Comparison of ENCODE assay signal across 9 mouse cellular contexts in genomic region chr16:50841677-50842580, GRCm38 (mm10).
A peak's percentile ranks its signal among the peaks of the same experiment; 100 is the strongest.
DNase-seq lines count a peak whose midpoint lies in the region; ATAC-seq and TF ChIP-seq lines count a peak whose summit lies in the region.
"Had no signal": no experiment of that assay in that cellular context is flagged by ENCODE, and none has a peak within 500 bp of the region (broad histone marks: within the 10 kb centered on the region; RNA-seq: fewer than 3 reads in every experiment).

No protein-coding gene starts in this region.

- H3K9me3 ChIP-seq in ES-Bruce4 (replicated peaks; ENCODE audit: control insufficient read depth, insufficient read depth, low read length, poor library complexity, severe bottlenecking) = no peaks in the 10 kb centered on the region
- H3K9me3 ChIP-seq in embryonic facial prominence, embryonic 15.5 days (replicated peaks) = no peaks in the 10 kb centered on the region
- no peaks in the 10 kb centered on the region for H3K9me3 ChIP-seq in liver, postnatal 0 days (ENCODE audit: low read length)

- peak; percentile 83 to 88 for DNase-seq in heart, postnatal 10 days
- peak; percentile 69 to 76 for DNase-seq in kidney, postnatal 36 days
- peak; percentile 52 for DNase-seq in liver, postnatal 0 days
- DNase-seq in ovary, adult 18-20 months (ENCODE audit: low spot score) = peak; percentile 46
- DNase-seq in urinary bladder, postnatal 4 days (ENCODE audit: low spot score in 2 of 2) = peak; percentile 47 to 67

- no peak overlapping the region for H3K9ac ChIP-seq in ES-Bruce4 (ENCODE audit: low read depth, poor library complexity, severe bottlenecking)
- H3K9ac ChIP-seq in embryonic facial prominence, embryonic 15.5 days = no peak overlapping the region
- no peak overlapping the region for H3K9ac ChIP-seq in liver, postnatal 0 days (replicated peaks)

- H3K4me2 ChIP-seq in embryonic facial prominence, embryonic 15.5 days (replicated peaks) = peak overlapping the region; percentile 21; the same call in 1 of the 2 replicates
- no peak overlapping the region for H3K4me2 ChIP-seq in liver, postnatal 0 days (ENCODE audit: low read depth, low read length)

- 23% methylated on average over 15 of the region's 15 CpGs for WGBS in embryonic facial prominence, embryonic 15.5 days
- WGBS in liver, postnatal 0 days (ENCODE audit: insufficient replicate concordance) = 47% methylated on average over 15 of the region's 15 CpGs

- H3K4me3 ChIP-seq in ES-Bruce4 (ENCODE audit: low read depth, low read length) = no peak overlapping the region
- H3K4me3 ChIP-seq in bone marrow macrophage, adult 2 months (ENCODE audit: insufficient read depth, low read length) = no peak overlapping the region
- peak overlapping the region; percentile 18 for H3K4me3 ChIP-seq in embryonic facial prominence, embryonic 15.5 days (replicated peaks)
- H3K4me3 ChIP-seq in liver, postnatal 0 days (ENCODE audit: low read depth, low read length) = no peak overlapping the region

- H3K36me3 ChIP-seq in ES-Bruce4 (ENCODE audit: control insufficient read depth, insufficient read depth, low read length, poor library complexity, severe bottlenecking) = no peaks in the 10 kb centered on the region
- no peaks in the 10 kb centered on the region for H3K36me3 ChIP-seq in embryonic facial prominence, embryonic 15.5 days
- H3K36me3 ChIP-seq in liver, postnatal 0 days (replicated peaks; ENCODE audit: insufficient read depth, low read length) = no peaks in the 10 kb centered on the region

- intact Hi-C loops in heart, postnatal 10 days (cut with DNase I) = loop anchor here (5.0 kb wide), 1 partner anchor 475 kb away; no protein-coding TSS in a partner anchor

- TF ChIP-seq POLR2A in ES-Bruce4 (IDR thresholded peaks at IDR 0.05; ENCODE audit: insufficient read depth, low read length) = no peak
- TF ChIP-seq POLR2A in bone marrow macrophage, adult 2 months (IDR thresholded peaks at IDR 0.05; ENCODE audit: borderline replicate concordance, low read depth, low read length) = no peak

- H3K27ac ChIP-seq in ES-Bruce4 (ENCODE audit: insufficient read depth, low read length) = no peak overlapping the region
- H3K27ac ChIP-seq in bone marrow macrophage, adult 2 months (ENCODE audit: insufficient read depth, low read depth, low read length) = no peak overlapping the region
- H3K27ac ChIP-seq in embryonic facial prominence, embryonic 15.5 days (replicated peaks) = no peak overlapping the region
- no peak overlapping the region for H3K27ac ChIP-seq in liver, postnatal 0 days (ENCODE audit: low read depth)
- H3K27ac ChIP-seq: macrophage had no signal

- TF ChIP-seq CTCF in ES-Bruce4 (IDR thresholded peaks at IDR 0.05; ENCODE audit: low read depth, low read length) = peak; percentile 79
- peak; percentile 49 for TF ChIP-seq CTCF in bone marrow macrophage, adult 2 months (IDR thresholded peaks at IDR 0.05; ENCODE audit: low read depth, low read length)
- TF ChIP-seq CTCF in liver, postnatal 0 days (IDR thresholded peaks at IDR 0.05; ENCODE audit: low read depth) = peak; percentile 84

- no peaks in the 10 kb centered on the region for H3K4me1 ChIP-seq in ES-Bruce4 (ENCODE audit: control insufficient read depth, insufficient read depth, low read length)
- peaks cover 3% of the 10 kb centered on the region; the same call in 1 of the 2 replicates for H3K4me1 ChIP-seq in bone marrow macrophage, adult 2 months (ENCODE audit: control insufficient read depth, insufficient read depth, low read length)
- no peaks in the 10 kb centered on the region for H3K4me1 ChIP-seq in embryonic facial prominence, embryonic 15.5 days
- H3K4me1 ChIP-seq in liver, postnatal 0 days (ENCODE audit: insufficient read depth) = no peaks in the 10 kb centered on the region

- no peak for TF ChIP-seq EP300 in ES-Bruce4 (IDR thresholded peaks at IDR 0.05; ENCODE audit: insufficient read depth, low read depth, low read length)
- no peak for TF ChIP-seq EP300 in liver, postnatal 0 days (IDR thresholded peaks at IDR 0.05; ENCODE audit: low read depth)

- ATAC-seq in embryonic facial prominence, embryonic 15.5 days (ENCODE audit: insufficient number of reproducible peaks, low FRiP score, low TSS enrichment, low read depth) = peak; percentile 70; the same call in 1 of the 2 replicates
- ATAC-seq in liver, postnatal 0 days = 0 out of 2 replicates have a peak, but pooled peaks have one; percentile 45

- no peaks in the 10 kb centered on the region for H3K27me3 ChIP-seq in ES-Bruce4 (ENCODE audit: control insufficient read depth, insufficient read depth, low read length, poor library complexity, severe bottlenecking)
- H3K27me3 ChIP-seq in embryonic facial prominence, embryonic 15.5 days = no peaks in the 10 kb centered on the region; the same call in 1 of the 2 replicates
- no peaks in the 10 kb centered on the region for H3K27me3 ChIP-seq in liver, postnatal 0 days (ENCODE audit: insufficient read depth, low read length)
